Mouse (Mus musculus) C2C12 (cell line): ENCODE data around the gene Tnfrsf8. TPM values are rescaled to one million over a fixed set of nuclear protein-coding genes. Genes with fewer than 3 reads are reported as not detected.
A peak's percentile ranks its signal among the peaks of the same experiment; 100 is the strongest.

ENCODE experiments used
- H3K27me3 ChIP-seq: one replicate; pipeline ENCODE4 v1.6.1; 2011; ENCODE audit not compliant: control insufficient read depth, insufficient read depth, insufficient read length
- H3K36me3 ChIP-seq: one replicate; pipeline ENCODE4 v1.6.1; 2011; ENCODE audit not compliant: control insufficient read depth, insufficient read depth
- H3K4me3 ChIP-seq: one replicate; pipeline ENCODE4 v1.5.1; 2011; ENCODE audit warnings: mild to moderate bottlenecking, control low read depth; ENCODE audit not compliant: poor library complexity, insufficient read depth, severe bottlenecking
- H3K79me2 ChIP-seq: one replicate; pipeline ENCODE4 v1.6.1; 2011; ENCODE audit not compliant: control insufficient read depth, insufficient read depth
- H3K79me3 ChIP-seq: one replicate; pipeline ENCODE4 v1.6.1; 2011; ENCODE audit warnings: low read depth, control low read depth
- H3ac ChIP-seq: one replicate; pipeline ENCODE3; 2011; ENCODE audit warnings: low read depth; ENCODE audit not compliant: control insufficient read depth, insufficient read length
- CEBPB ChIP-seq: IDR thresholded peaks from one replicate; pipeline ENCODE4 v1.6.1; 2011; ENCODE audit warnings: low read depth, mild to moderate bottlenecking, control low read depth, moderate library complexity
- CTCF ChIP-seq: IDR thresholded peaks from one replicate; pipeline ENCODE4 v1.5.1; 2011; ENCODE audit not compliant: control insufficient read depth, insufficient read depth, insufficient read length
- FOSL1 ChIP-seq: IDR thresholded peaks from one replicate; pipeline ENCODE4 v1.8.0; 2011; ENCODE audit warnings: mild to moderate bottlenecking, low read length; ENCODE audit not compliant: poor library complexity, insufficient read depth, severe bottlenecking
- MAX ChIP-seq: IDR thresholded peaks from one replicate; pipeline ENCODE4 v1.6.1; 2011; ENCODE audit warnings: mild to moderate bottlenecking, control low read depth
- MYOD1 ChIP-seq: IDR thresholded peaks from one replicate; pipeline ENCODE4 v1.6.1; 2011; ENCODE audit warnings: low read depth; ENCODE audit not compliant: control insufficient read depth, insufficient read length
- MYOG ChIP-seq: IDR thresholded peaks from one replicate; pipeline ENCODE4 v1.6.1; 2011; ENCODE audit not compliant: control insufficient read depth, insufficient read length; ENCODE audit errors: extremely low read depth
- USF1 ChIP-seq: IDR thresholded peaks from one replicate; pipeline ENCODE4 v1.6.1; 2011; ENCODE audit warnings: low read depth, mild to moderate bottlenecking, control low read depth, moderate library complexity
- polyA plus RNA-seq: library from polyadenylated mRNA; unstranded; fragments of >200 nt; fragmentation: generic; extraction: Trizol; gene quantifications from one replicate; pipeline ENCODE4 v1.2.1, GENCODE M21; 2012; ENCODE audit warnings: missing spikeins

Tnfrsf8 gene
- polyA plus RNA-seq, 1 experiment, result not detected

DNA sequence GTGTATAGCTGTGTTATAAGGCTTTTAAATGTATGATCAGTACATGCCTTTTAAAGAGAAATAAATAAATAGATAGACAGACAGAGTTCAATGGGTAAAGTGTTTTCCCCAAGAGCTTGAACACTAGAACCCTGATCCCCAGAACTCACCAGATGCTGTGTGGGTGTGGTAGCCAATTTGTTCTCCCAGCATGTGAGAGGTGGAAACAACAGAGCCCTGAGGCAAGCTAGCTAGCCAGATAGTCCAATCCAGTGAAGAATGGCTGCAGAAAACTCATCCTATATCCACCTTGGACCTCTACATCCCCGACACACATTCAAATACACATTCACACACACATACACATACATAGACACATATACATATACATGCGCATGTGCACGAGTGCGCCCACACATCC is 63.4 kb downstream of the Tnfrsf8 start:
- peaks cover 3% of the 10 kb centered on the region for H3K79me2 ChIP-seq
- H3K79me3 ChIP-seq, result no peaks in the 10 kb centered on the region
- H3K4me3 ChIP-seq, result no peak overlapping the region
- TF ChIP-seq CEBPB (no peak), FOSL1 (no peak), MYOG (no peak), USF1 (no peak), MYOD1 (no peak), CTCF (no peak), MAX (no peak)
- no peaks in the 10 kb centered on the region for H3K36me3 ChIP-seq
- H3ac ChIP-seq, result no peak overlapping the region
- no peaks in the 10 kb centered on the region for H3K27me3 ChIP-seq

DNA sequence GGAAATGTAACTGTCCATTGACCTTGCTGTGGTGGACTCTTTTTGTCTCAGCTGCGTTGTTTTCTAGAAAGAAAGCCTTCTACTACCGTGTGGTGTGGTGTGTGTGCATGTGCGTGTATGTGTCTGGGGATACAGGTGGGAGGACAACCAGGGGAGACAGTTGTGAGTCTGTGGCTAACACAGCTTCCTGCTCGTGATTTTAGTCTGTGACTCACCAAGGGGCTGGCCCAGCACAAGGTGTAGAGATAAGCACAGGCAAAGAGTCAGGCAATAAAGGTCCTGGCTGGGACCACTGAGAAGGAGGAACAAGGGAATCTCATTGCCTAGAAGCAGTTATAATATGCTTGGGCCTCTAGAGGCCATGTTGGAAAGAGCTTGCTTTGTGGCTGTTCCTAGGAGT is 65.0 kb downstream of the Tnfrsf8 start:
- Histone ChIP-seq H3K27me3 (no peaks in the 10 kb centered on the region), H3K79me2 (peaks cover 19% of the 10 kb centered on the region), H3K4me3 (no peak overlapping the region), H3K79me3 (peaks cover 12% of the 10 kb centered on the region), H3K36me3 (no peaks in the 10 kb centered on the region), H3ac (no peak overlapping the region)
- no peak for TF ChIP-seq CTCF

DNA sequence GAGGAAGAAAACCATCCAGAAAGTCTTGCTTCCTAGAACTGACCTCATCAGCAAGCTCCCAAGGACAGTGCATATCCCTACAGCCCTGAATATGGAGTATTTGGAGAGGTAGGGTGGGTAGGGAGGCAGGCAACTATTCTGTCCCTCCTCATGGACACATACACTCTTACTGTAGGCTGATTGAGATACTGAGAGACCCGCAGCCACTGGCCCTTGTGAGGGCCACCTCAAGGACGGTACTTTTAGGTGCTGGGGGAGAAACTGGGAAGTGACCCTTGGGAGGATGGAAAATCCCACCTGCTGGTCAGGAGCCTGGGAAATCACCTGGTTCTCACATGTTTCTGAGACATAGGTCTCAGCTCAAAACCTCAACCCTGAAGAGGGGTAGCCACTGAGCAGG is 67.4 kb downstream of the Tnfrsf8 start:
- TF ChIP-seq USF1, result no peak
- peaks cover 43% of the 10 kb centered on the region for H3K79me2 ChIP-seq
- peaks cover 32% of the 10 kb centered on the region for H3K79me3 ChIP-seq
- H3K27me3 ChIP-seq, result no peaks in the 10 kb centered on the region
- no peaks in the 10 kb centered on the region for H3K36me3 ChIP-seq
- no peak overlapping the region for H3ac ChIP-seq
- H3K4me3 ChIP-seq, result no peak overlapping the region

DNA sequence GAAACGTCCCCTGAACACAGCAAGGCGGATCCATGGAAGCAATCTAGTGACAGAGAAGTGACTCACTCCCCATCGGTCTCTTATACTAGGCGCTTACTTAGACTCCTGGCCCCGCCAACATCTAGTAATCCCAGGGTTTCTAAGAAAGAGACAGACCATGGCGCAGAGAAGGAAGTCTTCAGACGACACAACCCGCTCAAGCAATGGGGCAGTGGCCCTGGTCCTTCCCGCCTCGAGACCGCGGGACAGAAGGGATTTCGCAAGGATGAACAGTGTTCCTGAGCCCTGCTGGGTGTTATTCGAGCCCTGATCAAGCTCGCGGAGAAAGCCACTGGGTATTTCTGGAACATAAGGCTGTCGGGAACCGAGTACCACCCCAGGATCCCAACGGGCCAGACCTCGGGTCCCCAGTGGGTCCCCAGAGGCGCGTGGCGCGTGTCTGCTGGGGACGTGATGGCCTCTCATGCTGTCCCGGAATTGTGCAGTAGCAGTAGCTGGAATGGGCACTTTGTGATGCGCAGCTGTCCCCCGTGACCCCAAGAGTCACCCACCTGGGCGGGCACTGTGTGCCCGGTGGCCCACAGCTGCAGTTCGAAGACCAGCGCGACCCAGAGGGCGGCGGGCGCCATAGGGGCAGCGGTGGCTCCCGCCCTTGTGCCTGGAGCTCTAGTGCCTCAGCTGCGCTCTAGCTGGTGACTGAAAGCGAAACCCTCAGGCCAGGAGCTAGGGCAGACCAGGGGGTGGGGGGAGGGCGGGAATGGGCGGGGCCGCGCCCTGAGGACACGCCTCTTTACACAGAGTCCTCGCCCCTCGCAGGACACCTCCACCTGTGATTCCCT is 68.6 kb downstream of the Tnfrsf8 start, which contains the start of gene Tnfrsf1b:
Gene Tnfrsf1b, minus strand, starts transcription at position 698 of the 839 bp plus-strand sequence.
- Histone ChIP-seq H3ac (peak within 1 kb of the TSS; percentile 75), H3K4me3 (peak within 1 kb of the TSS; percentile 65), H3K27me3 (no peaks in the 10 kb centered on the region), H3K36me3 (no peaks in the 10 kb centered on the region), H3K79me3 (peaks cover 40% of the 10 kb centered on the region), H3K79me2 (peaks cover 55% of the 10 kb centered on the region)
- peak; percentile 67 for TF ChIP-seq CEBPB
- no peak for TF ChIP-seq FOSL1
- TF ChIP-seq MAX, result no peak

DNA sequence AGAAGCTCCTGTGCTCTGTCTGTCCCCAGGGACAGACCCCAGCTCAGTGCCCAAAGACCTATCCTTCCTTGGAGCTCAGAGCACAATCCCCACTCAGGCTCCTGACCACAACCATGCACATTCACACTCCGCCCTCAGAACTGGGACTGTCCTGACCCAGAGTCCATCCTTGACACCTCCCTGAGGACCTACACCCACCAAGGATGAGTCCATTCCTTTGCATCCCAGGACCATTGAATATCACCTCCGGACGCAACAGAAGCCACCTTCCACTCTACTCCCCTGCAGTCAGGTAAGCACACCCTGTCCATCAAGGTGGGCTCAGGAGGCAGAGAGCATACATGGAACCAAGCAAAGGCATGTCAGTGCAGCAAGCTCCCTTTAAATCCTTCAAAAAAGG is 69.4 kb downstream of the Tnfrsf8 start:
- Histone ChIP-seq H3K79me2 (peaks cover 63% of the 10 kb centered on the region), H3K79me3 (peaks cover 48% of the 10 kb centered on the region), H3K36me3 (no peaks in the 10 kb centered on the region), H3K4me3 (peak overlapping the region; percentile 65), H3ac (peak overlapping the region; percentile 6), H3K27me3 (no peaks in the 10 kb centered on the region)
- TF ChIP-seq MYOG (no peak), CTCF (no peak), MAX (no peak), MYOD1 (no peak), CEBPB (no peak), USF1 (no peak), FOSL1 (no peak)

DNA sequence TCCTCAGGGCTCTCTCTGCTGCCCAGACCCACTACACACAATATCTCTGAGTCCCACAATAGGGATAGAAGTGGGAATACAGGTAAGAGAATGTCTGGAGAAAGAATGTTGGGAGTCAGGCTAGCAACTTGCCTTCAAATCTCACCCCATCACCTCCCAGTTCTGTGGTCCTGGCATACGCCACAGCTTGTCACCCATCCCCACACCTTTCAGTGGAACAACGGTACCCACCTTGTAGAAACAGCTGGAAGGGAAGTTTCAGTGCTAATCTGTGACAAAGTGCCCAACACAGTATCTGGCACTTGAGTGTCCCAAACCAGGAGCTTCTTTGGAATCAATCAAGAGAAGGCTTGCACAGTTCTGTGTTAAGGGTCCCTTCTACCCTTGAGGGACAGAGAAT is 70.3 kb downstream of the Tnfrsf8 start:
- H3K79me2 ChIP-seq, result peaks cover 71% of the 10 kb centered on the region

More for the DNA sequence above, 70.3 kb downstream of the Tnfrsf8 start:
- Histone ChIP-seq H3ac (no peak overlapping the region), H3K79me3 (peaks cover 51% of the 10 kb centered on the region), H3K4me3 (no peak overlapping the region), H3K27me3 (no peaks in the 10 kb centered on the region), H3K36me3 (no peaks in the 10 kb centered on the region)
- TF ChIP-seq USF1, result no peak
- no peak for TF ChIP-seq MYOD1
- TF ChIP-seq FOSL1, result no peak
- no peak for TF ChIP-seq MYOG
- TF ChIP-seq CEBPB, result no peak
- TF ChIP-seq CTCF, result no peak
- no peak for TF ChIP-seq MAX
